Mouse (Mus musculus): ENCODE results near the gene Il10rb. TPM values are rescaled to one million over a fixed set of nuclear protein-coding genes. Genes with fewer than 3 reads are reported as not detected.

Gene Il10rb
- polyA plus RNA-seq, 1 experiment from 2014 or later, result 11.7 TPM

Other genes starting within 250 kb of the Il10rb start
- gene Olig2, start 180.7 kb upstream of the Il10rb start, polyA plus RNA-seq (2015; fragmentation: Nextera tagmentation; extraction: Ambion mirVana), result 10.4 and 10.7 TPM in 2 replicates
- 79.2 and 81.5 TPM in 2 replicates for gene Olig1, start 136.4 kb upstream of the Il10rb start, polyA plus RNA-seq (2015; fragmentation: Nextera tagmentation; extraction: Ambion mirVana)
- gene Ifnar2, start 33.4 kb upstream of the Il10rb start, polyA plus RNA-seq (2015; fragmentation: Nextera tagmentation; extraction: Ambion mirVana), result 33.5 and 36.7 TPM in 2 replicates
- not detected in 2 replicates for gene Gm21970, start 14.4 kb upstream of the Il10rb start, polyA plus RNA-seq (2015; fragmentation: Nextera tagmentation; extraction: Ambion mirVana)
- gene Ifnar1, start 79.1 kb downstream of the Il10rb start, polyA plus RNA-seq (2015; fragmentation: Nextera tagmentation; extraction: Ambion mirVana), result 53.4 and 54.7 TPM in 2 replicates
- gene Ifngr2, start 140.9 kb downstream of the Il10rb start, polyA plus RNA-seq (2015; fragmentation: Nextera tagmentation; extraction: Ambion mirVana), result 92.5 and 94.2 TPM in 2 replicates
- gene Tmem50b, start 191.6 kb downstream of the Il10rb start, polyA plus RNA-seq (2015; fragmentation: Nextera tagmentation; extraction: Ambion mirVana), result 79.4 and 81.6 TPM in 2 replicates
- gene Dnajc28, start 212.9 kb downstream of the Il10rb start, polyA plus RNA-seq (2015; fragmentation: Nextera tagmentation; extraction: Ambion mirVana), result 7.1 and 7.8 TPM in 2 replicates
- 60.7 and 62.0 TPM in 2 replicates for gene Gart, start 240.8 kb downstream of the Il10rb start, polyA plus RNA-seq (2015; fragmentation: Nextera tagmentation; extraction: Ambion mirVana)
- gene Son, start 241.3 kb downstream of the Il10rb start, polyA plus RNA-seq (2015; fragmentation: Nextera tagmentation; extraction: Ambion mirVana), result 118 and 128 TPM in 2 replicates